Mouse (Mus musculus) heart, postnatal 0 days (tissue): ENCODE measurements around the gene Gm11077.

Source experiments
- CTCF ChIP-seq: IDR thresholded peaks from 2 replicates; pipeline ENCODE4 v1.5.1; 2016; ENCODE audit warnings: antibody characterized with exemption, control low read depth, low read depth
- EP300 ChIP-seq: IDR thresholded peaks from 2 replicates; pipeline ENCODE4 v1.6.1; 2016; ENCODE audit warnings: antibody characterized with exemption, low read depth

DNA sequence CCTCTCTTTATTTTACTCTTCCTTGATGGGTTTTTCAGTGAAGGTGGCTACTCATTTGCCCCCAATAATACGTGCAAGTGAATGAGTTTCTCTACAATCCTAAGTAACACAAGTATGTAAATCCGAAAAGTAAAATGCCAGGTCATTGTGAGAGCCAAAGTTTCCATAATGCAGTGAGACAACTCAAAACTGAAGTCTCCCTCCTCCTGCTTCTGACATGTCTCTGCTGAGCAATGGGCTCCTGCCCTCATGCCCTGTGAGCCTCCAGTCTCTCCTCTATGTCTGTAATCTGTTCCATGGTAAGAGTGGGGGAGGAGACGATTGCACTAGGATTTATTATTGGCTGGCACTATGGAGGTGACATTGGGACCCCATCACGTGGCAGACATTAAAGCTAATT, 71.5 kb downstream of the Gm11077 start:
- TF ChIP-seq CTCF: no peak
- TF ChIP-seq EP300: no peak
